Mouse (Mus musculus) thymus, adult 2 months (tissue): ENCODE data around the gene Intu.

Source experiments
- CTCF ChIP-seq: fragments of 200-500 bp; IDR thresholded peaks from 2 replicates; pipeline ENCODE4 v1.5.1; 2012; ENCODE audit warnings: mild to moderate bottlenecking, control low read depth, low read length, moderate library complexity, borderline replicate concordance; ENCODE audit not compliant: control insufficient read depth, poor library complexity, insufficient read depth; ENCODE audit errors: extremely low read depth
- POLR2A ChIP-seq: fragments of 200-500 bp; IDR thresholded peaks from 2 replicates; pipeline ENCODE4 v1.6.1; 2012; ENCODE audit warnings: mild to moderate bottlenecking, low read length, control low read depth, moderate library complexity; ENCODE audit not compliant: control insufficient read depth, poor library complexity, insufficient read depth; ENCODE audit errors: extremely low read depth

GRCm38 (mm10) chr3:40510567-40510966 is 20.5 kb upstream of the Intu start:
- TF ChIP-seq CTCF (no peak), POLR2A (no peak)
